ENCODE assay signal across 12 mouse cellular contexts in genomic region chr6:28425019-28425418, GRCm38 (mm10). TPM values are rescaled to one million over a fixed set of nuclear protein-coding genes. Genes with fewer than 3 reads are reported as not detected.
DNase-seq lines count a peak whose midpoint lies in the region; ATAC-seq and TF ChIP-seq lines count a peak whose summit lies in the region.
"Had no signal": no experiment of that assay in that cellular context is flagged by ENCODE, and none has a peak within 500 bp of the region (broad histone marks: within the 10 kb centered on the region; RNA-seq: fewer than 3 reads in every experiment).

No protein-coding gene starts in this region.

- 0 out of 2 replicates have a peak overlapping the region, but pooled peaks have one; percentile 16 for H3K9ac ChIP-seq in heart, embryonic 12.5 days
- H3K9ac ChIP-seq in liver, embryonic 14.5 days (replicated peaks), result peak overlapping the region; percentile 99

- no peaks in the 10 kb centered on the region for H3K27me3 ChIP-seq in heart, embryonic 12.5 days (replicated peaks)
- no peaks in the 10 kb centered on the region for H3K27me3 ChIP-seq in liver, embryonic 14.5 days (ENCODE audit: control insufficient read depth, insufficient read depth, low read length)
- H3K27me3 ChIP-seq: CH12.LX had no signal

- peaks cover 25% of the 10 kb centered on the region for H3K36me3 ChIP-seq in heart, embryonic 12.5 days
- peaks cover 23% of the 10 kb centered on the region for H3K36me3 ChIP-seq in liver, embryonic 14.5 days (replicated peaks; ENCODE audit: control insufficient read depth, insufficient read depth, low read depth)

- H3K4me3 ChIP-seq in heart, embryonic 12.5 days, result peak overlapping the region; percentile 98
- 0 out of 2 replicates have a peak overlapping the region, but pooled peaks have one; percentile 93 for H3K4me3 ChIP-seq in brown adipose tissue, adult 24 weeks (ENCODE audit: insufficient read depth, low read depth, low read length)
- H3K4me3 ChIP-seq in embryonic fibroblast, embryonic 13.5 days (ENCODE audit: insufficient read depth, low read length), result peak overlapping the region; percentile 90; the same call in 1 of the 2 replicates
- peak overlapping the region; percentile 84 to 96 for H3K4me3 ChIP-seq in liver, embryonic 14.5 days (ENCODE audit: insufficient read depth in 1 of 2, low read depth in 2 of 2, low read length in 2 of 2)

- peaks cover 36% of the 10 kb centered on the region for H3K4me1 ChIP-seq in heart, embryonic 12.5 days (replicated peaks)
- H3K4me1 ChIP-seq in brown adipose tissue, adult 24 weeks (ENCODE audit: control insufficient read depth, insufficient read depth, insufficient read length, low read length), result peaks cover 11% of the 10 kb centered on the region
- H3K4me1 ChIP-seq in embryonic fibroblast, embryonic 13.5 days (ENCODE audit: control insufficient read depth, insufficient read depth, low read length), result peaks cover 2% of the 10 kb centered on the region; the same call in 1 of the 2 replicates
- peaks cover 20 to 22% of the 10 kb centered on the region in 2 experiments for H3K4me1 ChIP-seq in liver, embryonic 14.5 days (replicated peaks; ENCODE audit: control insufficient read depth in 2 of 2, insufficient read depth in 2 of 2, low read length in 1 of 2)

- ATAC-seq in heart, embryonic 12.5 days (ENCODE audit: insufficient number of reproducible peaks, low FRiP score), result no peak
- ATAC-seq in liver, embryonic 14.5 days (ENCODE audit: insufficient read depth), result no peak

- no peaks in the 10 kb centered on the region for H3K9me3 ChIP-seq in heart, embryonic 12.5 days (replicated peaks)
- no peaks in the 10 kb centered on the region for H3K9me3 ChIP-seq in liver, embryonic 14.5 days (ENCODE audit: control insufficient read depth, low read length)

- TF ChIP-seq CTCF in embryonic fibroblast, embryonic 13.5 days (IDR thresholded peaks at IDR 0.05; ENCODE audit: borderline replicate concordance, insufficient read depth, low read length), result no peak
- TF ChIP-seq CTCF in liver, embryonic 14.5 days (IDR thresholded peaks at IDR 0.05; ENCODE audit: low read depth), result no peak

- H3K4me2 ChIP-seq in heart, embryonic 12.5 days, result peak overlapping the region; percentile 73
- H3K4me2 ChIP-seq in liver, embryonic 14.5 days (ENCODE audit: low read depth), result peak overlapping the region; percentile 85

- no peak for DNase-seq in heart, adult 8-10 months (ENCODE audit: low spot score)
- DNase-seq in liver, embryonic 14.5 days (ENCODE audit: low read depth in 3 of 3, low spot score in 3 of 3), result no peak
- DNase-seq in adrenal gland, postnatal 14 days, result no peak
- no peak for DNase-seq in embryo, embryonic 10.5 days (ENCODE audit: low spot score)
- no peak for DNase-seq in retina, embryonic 14.5 days (ENCODE audit: low spot score)
- DNase-seq: adrenal gland, postnatal 36 days; thymus, postnatal 25 days had no signal

- H3K27ac ChIP-seq in heart, embryonic 12.5 days (ENCODE audit: poor library complexity, severe bottlenecking), result no peak overlapping the region
- H3K27ac ChIP-seq in brown adipose tissue, adult 24 weeks (replicated peaks; ENCODE audit: low read depth, low read length), result no peak overlapping the region
- H3K27ac ChIP-seq in embryonic fibroblast, embryonic 13.5 days (ENCODE audit: insufficient read depth, low read length), result no peak overlapping the region
- peak overlapping the region; percentile 77 for H3K27ac ChIP-seq in liver, embryonic 14.5 days

- WGBS in heart, embryonic 12.5 days, result 54% methylated on average over 6 of the region's 6 CpGs
- WGBS in liver, embryonic 14.5 days (ENCODE audit: insufficient replicate concordance), result 57% methylated on average over 6 of the region's 6 CpGs

- TF ChIP-seq POLR2A in embryonic fibroblast, embryonic 13.5 days (IDR thresholded peaks at IDR 0.05; ENCODE audit: low read depth, low read length), result no peak

- no peak for TF ChIP-seq EP300 in liver, embryonic 14.5 days (IDR thresholded peaks at IDR 0.05; ENCODE audit: low read depth)

RNA-seq across cellular contexts. Expression of gene Arf5, which starts 1.7 kb away (rescaled TPM):
- polyA plus RNA-seq in heart, embryonic 12.5 days (2016; fragmentation: Nextera tagmentation; extraction: Ambion mirVana), result 239 TPM in 2 replicates
- 100 to 1,000 TPM; 135 to 166 (median 152) TPM for total RNA-seq in heart, adult 8-10 months (2022)
- 65.6 and 67.5 TPM in 2 replicates for polyA plus RNA-seq in brown adipose tissue, adult 24 weeks (2012; ENCODE audit: insufficient read depth, insufficient read length, missing spikeins)
- 103 and 128 TPM in 2 replicates for polyA plus RNA-seq in embryonic fibroblast, embryonic 13.5 days (2011; ENCODE audit: insufficient read length, low read depth, missing spikeins)
- 299 and 365 TPM in 2 replicates for polyA plus RNA-seq in liver, embryonic 14.5 days (2012; rRNA removed)
- polyA plus RNA-seq in liver, embryonic 14.5 days (2014; fragmentation: Nextera tagmentation; extraction: Ambion mirVana), result 383 and 408 TPM in 2 replicates
- 165 and 174 TPM in 2 replicates for total RNA-seq in adrenal gland, postnatal 14 days (2021)

RNA-seq across cellular contexts. Expression of gene Fscn3, which starts 2.6 kb away (rescaled TPM):
- polyA plus RNA-seq in heart, embryonic 12.5 days (2016; fragmentation: Nextera tagmentation; extraction: Ambion mirVana), result not detected in 2 replicates
- not detected for total RNA-seq in heart, adult 8-10 months (2022)
- polyA plus RNA-seq in brown adipose tissue, adult 24 weeks (2012; ENCODE audit: insufficient read depth, insufficient read length, missing spikeins), result not detected in 2 replicates
- not detected in 2 replicates for polyA plus RNA-seq in embryonic fibroblast, embryonic 13.5 days (2011; ENCODE audit: insufficient read length, low read depth, missing spikeins)
- 0.50 and 0.51 TPM in 2 replicates for polyA plus RNA-seq in liver, embryonic 14.5 days (2012; rRNA removed)
- polyA plus RNA-seq in liver, embryonic 14.5 days (2014; fragmentation: Nextera tagmentation; extraction: Ambion mirVana), result 0.34 and 0.69 TPM in 2 replicates
- total RNA-seq in adrenal gland, postnatal 14 days (2021), result not detected in 2 replicates
- total RNA-seq: CH12.LX; heart, adult 2 months had no signal
- polyA plus RNA-seq: heart, adult 2 months had no signal

RNA-seq across cellular contexts. Expression of gene Gcc1, which starts 3.2 kb away (rescaled TPM):
- 8.5 and 10.1 TPM in 2 replicates for polyA plus RNA-seq in heart, embryonic 12.5 days (2016; fragmentation: Nextera tagmentation; extraction: Ambion mirVana)
- 10 to 100 TPM in 1 of 4 experiments, 1 to 10 TPM in 3; 7.7 to 12.3 (median 8.9) TPM for total RNA-seq in heart, adult 8-10 months (2022)
- polyA plus RNA-seq in brown adipose tissue, adult 24 weeks (2012; ENCODE audit: insufficient read depth, insufficient read length, missing spikeins), result 4.1 and 5.7 TPM in 2 replicates
- 15.3 and 15.4 TPM in 2 replicates for polyA plus RNA-seq in embryonic fibroblast, embryonic 13.5 days (2011; ENCODE audit: insufficient read length, low read depth, missing spikeins)
- 2.1 and 2.9 TPM in 2 replicates for polyA plus RNA-seq in liver, embryonic 14.5 days (2012; rRNA removed)
- 2.3 TPM in 2 replicates for polyA plus RNA-seq in liver, embryonic 14.5 days (2014; fragmentation: Nextera tagmentation; extraction: Ambion mirVana)
- 12.7 and 15.4 TPM in 2 replicates for total RNA-seq in adrenal gland, postnatal 14 days (2021)

RNA-seq across cellular contexts. Expression of gene Pax4, which starts 24.1 kb away (rescaled TPM):
- not detected in 2 replicates for polyA plus RNA-seq in heart, embryonic 12.5 days (2016; fragmentation: Nextera tagmentation; extraction: Ambion mirVana)
- not detected for total RNA-seq in heart, adult 8-10 months (2022)
- not detected in 2 replicates for polyA plus RNA-seq in brown adipose tissue, adult 24 weeks (2012; ENCODE audit: insufficient read depth, insufficient read length, missing spikeins)
- not detected in 2 replicates for polyA plus RNA-seq in embryonic fibroblast, embryonic 13.5 days (2011; ENCODE audit: insufficient read length, low read depth, missing spikeins)
- not detected in 2 replicates for polyA plus RNA-seq in liver, embryonic 14.5 days (2012; rRNA removed)
- not detected in 2 replicates for polyA plus RNA-seq in liver, embryonic 14.5 days (2014; fragmentation: Nextera tagmentation; extraction: Ambion mirVana)
- not detected in 2 replicates for total RNA-seq in adrenal gland, postnatal 14 days (2021)
- total RNA-seq: adrenal gland, postnatal 36 days; CH12.LX; heart, adult 2 months had no signal
- polyA plus RNA-seq: heart, adult 2 months had no signal

RNA-seq across cellular contexts. Expression of gene Zfp800, which starts 27.2 kb away (rescaled TPM):
- polyA plus RNA-seq in heart, embryonic 12.5 days (2016; fragmentation: Nextera tagmentation; extraction: Ambion mirVana), result 16.8 and 17.1 TPM in 2 replicates
- 10 to 100 TPM in 1 of 4 experiments, 1 to 10 TPM in 3; 7.7 to 11.9 (median 8.3) TPM for total RNA-seq in heart, adult 8-10 months (2022)
- 6.8 and 11.5 TPM in 2 replicates for polyA plus RNA-seq in brown adipose tissue, adult 24 weeks (2012; ENCODE audit: insufficient read depth, insufficient read length, missing spikeins)
- polyA plus RNA-seq in embryonic fibroblast, embryonic 13.5 days (2011; ENCODE audit: insufficient read length, low read depth, missing spikeins), result 20.0 and 21.9 TPM in 2 replicates
- 6.3 and 9.6 TPM in 2 replicates for polyA plus RNA-seq in liver, embryonic 14.5 days (2012; rRNA removed)
- polyA plus RNA-seq in liver, embryonic 14.5 days (2014; fragmentation: Nextera tagmentation; extraction: Ambion mirVana), result 24.1 and 25.7 TPM in 2 replicates
- 22.5 and 25.3 TPM in 2 replicates for total RNA-seq in adrenal gland, postnatal 14 days (2021)
